Mouse (Mus musculus) intestine, postnatal 0 days (tissue): ENCODE measurements around the gene Elmo2. TPM values are rescaled to one million over a fixed set of nuclear protein-coding genes. Genes with fewer than 3 reads are reported as not detected.

Experiments used
- ATAC-seq: fragments of 200-750 bp; cut with Nextera tagmentation; 2 replicates; pipeline ENCODE4 v1.8.0; 2017; ENCODE audit warnings: mild to moderate bottlenecking, moderate TSS enrichment, moderate library complexity
- H3K27ac ChIP-seq: fragments of 300-500 bp; sonication (generic); 2 replicates; pipeline ENCODE4 v1.5.1; 2014; ENCODE audit warnings: mild to moderate bottlenecking, low read depth, low read length, moderate library complexity
- H3K27me3 ChIP-seq: fragments of 300-500 bp; sonication (generic); replicated peaks from 2 replicates; pipeline ENCODE4 v1.6.1; 2014; ENCODE audit warnings: low read length, mixed read lengths; ENCODE audit not compliant: control insufficient read depth, insufficient read depth
- H3K36me3 ChIP-seq: fragments of 300-500 bp; sonication (generic); 2 replicates; pipeline ENCODE4 v1.6.1; 2014; ENCODE audit warnings: mild to moderate bottlenecking, moderate library complexity; ENCODE audit not compliant: control insufficient read depth, insufficient read depth
- H3K4me1 ChIP-seq: fragments of 300-500 bp; sonication (generic); replicated peaks from 2 replicates; pipeline ENCODE4 v1.6.1; 2014; ENCODE audit warnings: antibody characterized with exemption, low read length, mixed read lengths; ENCODE audit not compliant: control insufficient read depth, insufficient read depth
- H3K4me2 ChIP-seq: fragments of 300-500 bp; sonication (generic); replicated peaks from 2 replicates; pipeline ENCODE4 v1.6.1; 2014; ENCODE audit warnings: low read depth, mild to moderate bottlenecking, moderate library complexity
- H3K4me3 ChIP-seq: fragments of 300-500 bp; sonication (generic); 2 replicates; pipeline ENCODE4 v1.5.1; 2014; ENCODE audit warnings: low read depth, low read length
- H3K9ac ChIP-seq: fragments of 300-500 bp; sonication (generic); 2 replicates; pipeline ENCODE4 v1.6.1; 2014; ENCODE audit warnings: mild to moderate bottlenecking, low read depth, low read length
- H3K9me3 ChIP-seq: fragments of 300-500 bp; sonication (generic); 2 replicates; pipeline ENCODE4 v1.6.1; 2016; ENCODE audit warnings: mixed run types; ENCODE audit not compliant: control insufficient read depth
- CTCF ChIP-seq: sonication (generic); IDR thresholded peaks from 2 replicates; pipeline ENCODE4 v1.5.1; 2016; ENCODE audit warnings: low read depth, mild to moderate bottlenecking, control low read depth, antibody characterized with exemption, moderate library complexity
- WGBS: fragments of 180-500 bp; shearing (Covaris S2); extraction: QIAGEN DNeasy Blood & Tissue Kit; methylation state at CpG from one replicate; pipeline ENCODE4 v1.1.7; 2014; 5-methylcytosine and 5-hydroxymethylcytosine counted together
- polyA plus RNA-seq: library from polyadenylated mRNA; unstranded; fragments of >200 nt; fragmentation: Nextera tagmentation; extraction: Ambion mirVana; gene quantifications from 2 replicates; pipeline ENCODE4 v1.2.1, GENCODE M21; 2015

The Elmo2 gene
- polyA plus RNA-seq, 1 experiment from 2014 or later: 63.6 TPM

- 43% methylated on average over 12 of the region's 12 CpGs for WGBS
- Histone ChIP-seq H3K27ac (peak overlapping the region; percentile 74), H3K4me1 (peaks cover 52% of the 10 kb centered on the region), H3K27me3 (no peaks in the 10 kb centered on the region), H3K4me3 (no peak overlapping the region), H3K9me3 (no peaks in the 10 kb centered on the region), H3K36me3 (peaks cover 8% of the 10 kb centered on the region), H3K9ac (no peak overlapping the region), H3K4me2 (peak overlapping the region; percentile 24; the same call in 1 of the 2 replicates)
- peak; percentile 2; the same call in 1 of the 2 replicates for TF ChIP-seq CTCF
- no peak for ATAC-seq
These were observed 5.6 kb downstream of the Elmo2 start for GRCm38 (mm10) chr2:165320531-165321150.

DNA sequence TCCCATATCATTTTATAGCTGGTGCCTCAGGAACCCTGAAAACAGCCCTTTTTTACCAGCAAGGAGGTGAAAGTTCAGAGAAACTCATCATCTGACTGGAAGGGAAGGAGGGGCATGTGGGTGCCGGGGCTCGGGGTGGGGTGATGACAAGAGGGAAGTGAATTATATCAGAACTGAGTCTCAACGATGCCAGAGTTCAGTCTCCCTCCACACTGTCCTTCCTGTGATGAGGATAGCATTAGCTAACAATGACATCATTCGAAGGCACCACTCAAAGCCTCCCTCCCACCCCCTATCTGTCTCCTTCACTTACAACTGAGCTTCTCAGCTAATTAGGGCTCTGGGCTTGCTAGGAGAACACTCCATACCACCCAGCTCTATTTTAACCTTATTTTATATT, 6.8 kb downstream of the Elmo2 start:
- Histone ChIP-seq H3K27ac (peak overlapping the region; percentile 78), H3K4me1 (peaks cover 45% of the 10 kb centered on the region), H3K4me2 (no peak overlapping the region), H3K27me3 (no peaks in the 10 kb centered on the region), H3K36me3 (peaks cover 20% of the 10 kb centered on the region), H3K4me3 (no peak overlapping the region), H3K9me3 (no peaks in the 10 kb centered on the region), H3K9ac (no peak overlapping the region)
- 26% methylated on average over 4 of the region's 4 CpGs for WGBS
- 0 out of 2 replicates have a peak, but pooled peaks have one; percentile 3 for TF ChIP-seq CTCF
- peak; percentile 44 for ATAC-seq

DNA sequence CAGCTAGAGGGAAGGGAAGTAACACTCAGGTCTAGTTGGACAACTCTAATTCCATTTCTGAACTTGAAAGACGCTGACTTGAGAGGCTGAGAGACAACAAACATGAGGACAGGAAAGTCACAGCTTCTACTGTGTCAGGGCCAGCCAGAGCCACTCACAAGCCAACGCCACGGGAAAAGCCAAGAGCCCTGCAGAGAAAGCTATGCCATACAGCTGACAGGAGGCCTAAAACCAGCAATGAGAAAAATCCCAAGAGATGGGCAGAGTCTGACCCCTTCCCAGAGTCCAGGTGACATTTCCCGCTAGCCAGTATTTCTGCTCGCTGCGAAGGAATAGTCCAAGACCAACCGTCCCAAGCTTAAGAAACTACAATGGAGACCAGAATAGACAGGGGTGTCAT, 7.3 kb downstream of the Elmo2 start:
- Histone ChIP-seq H3K4me2 (no peak overlapping the region), H3K9ac (0 out of 2 replicates have a peak overlapping the region, but pooled peaks have one; percentile 3), H3K4me1 (peaks cover 42% of the 10 kb centered on the region), H3K4me3 (no peak overlapping the region), H3K36me3 (peaks cover 25% of the 10 kb centered on the region), H3K9me3 (no peaks in the 10 kb centered on the region), H3K27me3 (no peaks in the 10 kb centered on the region), H3K27ac (peak overlapping the region; percentile 78)
- TF ChIP-seq CTCF: no peak
- WGBS: 81% methylated on average over 7 of the region's 7 CpGs
- no peak for ATAC-seq

DNA sequence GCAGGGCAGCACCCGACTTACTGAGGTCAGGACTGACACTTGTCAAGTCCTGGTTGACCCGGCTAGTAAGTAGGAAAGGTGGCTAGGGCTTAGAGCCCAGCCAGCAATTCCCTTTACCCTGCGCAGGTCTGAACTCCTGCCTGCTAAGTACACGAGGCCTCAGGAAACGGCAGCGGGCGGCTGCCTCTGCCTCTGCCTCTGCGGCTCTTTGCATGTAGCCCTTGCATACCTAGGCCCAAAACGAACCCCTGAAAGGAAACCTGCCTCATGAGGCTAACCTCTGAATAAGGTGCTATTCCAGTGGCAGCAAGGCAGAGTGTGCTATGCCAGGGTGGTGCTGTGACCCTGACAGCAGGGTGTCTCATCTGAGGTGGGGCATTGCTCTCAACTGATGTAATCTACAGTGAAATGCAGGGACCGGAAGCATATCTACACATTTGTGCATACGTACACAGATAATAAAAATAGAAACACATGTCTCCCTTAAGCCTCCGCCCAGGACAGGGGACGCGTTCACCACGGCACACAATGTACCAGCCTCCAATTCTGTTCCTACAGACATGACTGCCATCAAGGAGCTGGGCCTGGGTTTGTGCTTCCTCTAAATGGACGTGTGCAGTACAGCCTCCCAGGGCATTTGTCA, 8.5 kb downstream of the Elmo2 start:
- ATAC-seq: peak; percentile 62
- 37% methylated on average over 16 of the region's 16 CpGs for WGBS
- peak overlapping the region; percentile 78 for H3K27ac ChIP-seq
- H3K4me3 ChIP-seq: no peak overlapping the region
- no peak overlapping the region for H3K9ac ChIP-seq
- peaks cover 36% of the 10 kb centered on the region for H3K4me1 ChIP-seq
- H3K27me3 ChIP-seq: no peaks in the 10 kb centered on the region
- H3K4me2 ChIP-seq: 0 out of 2 replicates have a peak overlapping the region, but pooled peaks have one; percentile 9
- no peaks in the 10 kb centered on the region for H3K9me3 ChIP-seq
- TF ChIP-seq CTCF: 0 out of 2 replicates have a peak, but pooled peaks have one; percentile 18
- peaks cover 37% of the 10 kb centered on the region for H3K36me3 ChIP-seq

- peaks cover 31% of the 10 kb centered on the region for H3K4me1 ChIP-seq
- peak overlapping the region; percentile 27; the same call in 1 of the 2 replicates for H3K4me2 ChIP-seq
- H3K9me3 ChIP-seq: no peaks in the 10 kb centered on the region
- peak overlapping the region; percentile 78 for H3K27ac ChIP-seq
- peaks cover 44% of the 10 kb centered on the region for H3K36me3 ChIP-seq
- 31% methylated on average over 9 of the region's 9 CpGs for WGBS
- no peak for TF ChIP-seq CTCF
- H3K9ac ChIP-seq: no peak overlapping the region
- no peak overlapping the region for H3K4me3 ChIP-seq
- ATAC-seq: 0 out of 2 replicates have a peak, but pooled peaks have one; percentile 5
- H3K27me3 ChIP-seq: no peaks in the 10 kb centered on the region
These were observed 9.3 kb downstream of the Elmo2 start for GRCm38 (mm10) chr2:165316837-165317473.

- H3K4me1 ChIP-seq: peaks cover 28% of the 10 kb centered on the region
- no peak overlapping the region for H3K9ac ChIP-seq
- no peak for TF ChIP-seq CTCF
- no peak overlapping the region for H3K27ac ChIP-seq
- H3K4me3 ChIP-seq: no peak overlapping the region
- peaks cover 50% of the 10 kb centered on the region for H3K36me3 ChIP-seq
- ATAC-seq: no peak
- H3K4me2 ChIP-seq: no peak overlapping the region
- no peaks in the 10 kb centered on the region for H3K27me3 ChIP-seq
- WGBS: 63% methylated on average over 10 of the region's 10 CpGs
- H3K9me3 ChIP-seq: no peaks in the 10 kb centered on the region
These were observed 10.1 kb downstream of the Elmo2 start for GRCm38 (mm10) chr2:165316204-165316603.
